Mouse (Mus musculus) midbrain, embryonic 15.5 days (tissue): ENCODE results near the gene Rapgef3. TPM values are rescaled to one million over a fixed set of nuclear protein-coding genes. Genes with fewer than 3 reads are reported as not detected.
A peak's percentile ranks its signal among the peaks of the same experiment; 100 is the strongest.

Experiments
- ATAC-seq: fragments of 200-750 bp; cut with Nextera tagmentation; replicated peaks from 2 replicates; pipeline ENCODE4 v1.8.0; 2017; ENCODE audit warnings: moderate TSS enrichment
- H3K27ac ChIP-seq: fragments of 300-500 bp; sonication (generic); 2 replicates; pipeline ENCODE4 v1.5.1; 2015; ENCODE audit warnings: mild to moderate bottlenecking, inconsistent platforms
- H3K27me3 ChIP-seq: fragments of 300-500 bp; sonication (generic); replicated peaks from 2 replicates; pipeline ENCODE4 v1.6.1; 2015; ENCODE audit warnings: inconsistent platforms
- H3K36me3 ChIP-seq: fragments of 300-500 bp; sonication (generic); replicated peaks from 2 replicates; pipeline ENCODE4 v1.6.1; 2015; ENCODE audit warnings: inconsistent platforms
- H3K4me1 ChIP-seq: fragments of 300-500 bp; sonication (generic); 2 replicates; pipeline ENCODE4 v1.6.1; 2015; ENCODE audit warnings: inconsistent platforms
- H3K4me2 ChIP-seq: fragments of 300-500 bp; sonication (generic); 2 replicates; pipeline ENCODE4 v1.6.1; 2015; ENCODE audit warnings: inconsistent platforms, mild to moderate bottlenecking, moderate library complexity
- H3K4me3 ChIP-seq: fragments of 300-500 bp; sonication (generic); 2 replicates; pipeline ENCODE4 v1.5.1; 2015; ENCODE audit warnings: mild to moderate bottlenecking, inconsistent platforms
- H3K9ac ChIP-seq: fragments of 300-500 bp; sonication (generic); 2 replicates; pipeline ENCODE4 v1.6.1; 2015; ENCODE audit warnings: mild to moderate bottlenecking, inconsistent platforms
- H3K9me3 ChIP-seq: fragments of 300-500 bp; sonication (generic); 2 replicates; pipeline ENCODE4 v1.6.1; 2016; ENCODE audit warnings: inconsistent platforms
- WGBS: fragments of 180-500 bp; shearing (Covaris S2); methylation state at CpG from one replicate; pipeline ENCODE4 v1.1.7; 2015; ENCODE audit warnings: mixed read lengths; 5-methylcytosine and 5-hydroxymethylcytosine counted together
- polyA plus RNA-seq: library from polyadenylated mRNA; unstranded; fragments of >200 nt; fragmentation: Nextera tagmentation; extraction: Ambion mirVana; gene quantifications from 2 replicates; pipeline ENCODE4 v1.2.1, GENCODE M21; 2015

Gene Rapgef3
- polyA plus RNA-seq, 1 experiment from 2014 or later = 15.4 TPM

- Histone ChIP-seq H3K36me3 (peaks cover 26% of the 10 kb centered on the region; the same call in 1 of the 2 replicates), H3K9me3 (no peaks in the 10 kb centered on the region)
Measured at GRCm38 (mm10) chr15:97808532-97808931, 40.8 kb upstream of the Rapgef3 start.

DNA sequence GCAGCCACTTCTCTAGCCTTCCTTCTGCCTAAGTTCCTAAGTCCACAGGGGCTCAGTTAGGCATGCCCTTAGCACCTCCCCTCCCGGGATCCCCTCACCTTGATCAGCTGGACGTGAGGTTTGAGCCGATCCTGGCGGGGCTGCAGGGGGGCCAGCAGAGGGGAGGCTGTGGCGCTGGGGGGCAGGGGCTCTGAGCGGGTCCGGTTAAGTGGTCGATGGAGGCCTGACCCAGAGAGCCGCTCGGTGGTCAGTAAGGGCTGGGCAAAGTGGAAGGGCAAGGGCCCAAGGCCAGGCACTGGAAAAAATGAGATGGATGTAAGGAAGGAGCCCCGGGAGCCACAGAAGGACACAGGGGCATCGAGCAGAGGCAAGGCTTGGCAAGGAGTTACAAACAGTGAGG is 40.1 kb upstream of the Rapgef3 start:
- no peak for ATAC-seq
- 80% methylated on average over 12 of the region's 12 CpGs for WGBS
- Histone ChIP-seq H3K36me3 (peaks cover 26% of the 10 kb centered on the region; the same call in 1 of the 2 replicates), H3K4me2 (no peak overlapping the region), H3K9me3 (no peaks in the 10 kb centered on the region), H3K9ac (no peak overlapping the region), H3K4me1 (peaks cover 13% of the 10 kb centered on the region; the same call in 1 of the 2 replicates), H3K4me3 (no peak overlapping the region), H3K27ac (no peak overlapping the region), H3K27me3 (no peaks in the 10 kb centered on the region)

More at GRCm38 (mm10) chr15:97808532-97808931, 40.8 kb upstream of the Rapgef3 start:
- WGBS = 90% methylated on average over 14 of the region's 14 CpGs
- no peak for ATAC-seq
- Histone ChIP-seq H3K9ac (no peak overlapping the region), H3K4me1 (peaks cover 19% of the 10 kb centered on the region), H3K4me3 (no peak overlapping the region), H3K27ac (no peak overlapping the region), H3K27me3 (no peaks in the 10 kb centered on the region), H3K4me2 (no peak overlapping the region)

GRCm38 (mm10) chr15:97802575-97802974 is 34.8 kb upstream of the Rapgef3 start:
- H3K4me1 ChIP-seq = peaks cover 33% of the 10 kb centered on the region
- H3K4me2 ChIP-seq = peak overlapping the region; percentile 37
- ATAC-seq = peak; percentile 57
- H3K27me3 ChIP-seq = no peaks in the 10 kb centered on the region
- peak overlapping the region; percentile 67 for H3K27ac ChIP-seq
- no peaks in the 10 kb centered on the region for H3K9me3 ChIP-seq
- peaks cover 14% of the 10 kb centered on the region; the same call in 1 of the 2 replicates for H3K36me3 ChIP-seq
- peak overlapping the region; percentile 24; the same call in 1 of the 2 replicates for H3K9ac ChIP-seq
- peak overlapping the region; percentile 23 for H3K4me3 ChIP-seq
- WGBS = 12% methylated on average over 13 of the region's 13 CpGs

DNA sequence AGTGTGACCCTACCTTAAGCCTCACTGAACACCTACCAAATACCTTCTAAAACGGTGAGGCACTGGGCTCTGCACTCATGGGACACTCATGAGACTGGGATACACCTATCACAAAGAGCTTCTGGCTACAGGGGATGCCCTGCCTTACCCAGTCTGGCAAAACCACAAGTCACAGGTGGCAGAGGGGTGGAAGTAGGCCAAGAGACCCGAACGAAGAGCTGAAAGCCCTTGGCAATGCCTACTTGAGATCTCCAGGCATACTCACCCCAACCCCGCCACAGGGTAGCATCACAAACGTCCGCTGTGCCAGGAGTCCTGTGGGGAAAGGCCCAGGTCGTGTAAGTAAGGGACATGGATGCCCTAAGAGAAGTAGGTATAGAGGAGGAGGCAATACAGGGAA is 34.0 kb upstream of the Rapgef3 start:
- H3K4me3 ChIP-seq = no peak overlapping the region
- H3K9ac ChIP-seq = no peak overlapping the region
- ATAC-seq = no peak
- H3K4me1 ChIP-seq = peaks cover 35% of the 10 kb centered on the region
- 76% methylated on average over 7 of the region's 7 CpGs for WGBS
- H3K9me3 ChIP-seq = no peaks in the 10 kb centered on the region
- H3K27me3 ChIP-seq = no peaks in the 10 kb centered on the region
- H3K36me3 ChIP-seq = 0 out of 2 replicates have a peak, but pooled peaks cover 6% of the 10 kb centered on the region
- peak overlapping the region; percentile 37 for H3K4me2 ChIP-seq
- H3K27ac ChIP-seq = no peak overlapping the region

DNA sequence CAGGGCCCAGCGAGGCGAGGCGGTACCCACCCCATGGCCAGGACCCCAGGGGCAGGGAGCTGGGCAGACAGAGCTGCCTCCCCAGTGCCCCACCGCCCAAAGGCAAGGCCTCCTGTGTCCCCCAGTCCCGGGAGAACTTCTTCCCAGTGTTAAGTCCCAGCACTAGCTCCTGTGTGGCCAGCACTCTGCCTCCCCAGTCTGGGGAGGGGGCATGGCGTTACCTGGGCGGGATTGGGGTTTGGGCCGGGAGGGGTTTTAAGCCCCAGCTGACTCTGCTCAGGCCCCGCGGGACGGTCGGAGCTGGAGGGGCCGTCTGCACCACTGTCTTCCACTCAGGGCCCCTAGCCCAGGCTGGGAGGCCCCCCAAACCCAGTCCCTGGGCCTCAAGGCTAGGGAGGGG is 33.1 kb upstream of the Rapgef3 start:
- 86% methylated on average over 13 of the region's 13 CpGs for WGBS
- no peak overlapping the region for H3K4me2 ChIP-seq
- H3K36me3 ChIP-seq = 0 out of 2 replicates have a peak, but pooled peaks cover 2% of the 10 kb centered on the region
- no peak overlapping the region for H3K9ac ChIP-seq
- no peak for ATAC-seq
- H3K27me3 ChIP-seq = no peaks in the 10 kb centered on the region
- H3K4me1 ChIP-seq = peaks cover 35% of the 10 kb centered on the region
- H3K27ac ChIP-seq = no peak overlapping the region
- no peak overlapping the region for H3K4me3 ChIP-seq
- H3K9me3 ChIP-seq = no peaks in the 10 kb centered on the region

GRCm38 (mm10) chr15:97799446-97799845 is 31.7 kb upstream of the Rapgef3 start:
- Histone ChIP-seq H3K36me3 (0 out of 2 replicates have a peak, but pooled peaks cover 8% of the 10 kb centered on the region), H3K27me3 (no peaks in the 10 kb centered on the region), H3K4me1 (peaks cover 35% of the 10 kb centered on the region), H3K4me3 (no peak overlapping the region), H3K27ac (no peak overlapping the region), H3K9ac (no peak overlapping the region), H3K9me3 (no peaks in the 10 kb centered on the region), H3K4me2 (no peak overlapping the region)
- WGBS = 77% methylated on average over 11 of the region's 11 CpGs
- no peak for ATAC-seq

- WGBS = 10% methylated on average over 17 of the region's 17 CpGs
- Histone ChIP-seq H3K4me1 (peaks cover 35% of the 10 kb centered on the region), H3K27ac (peak overlapping the region; percentile 70), H3K9ac (no peak overlapping the region), H3K36me3 (0 out of 2 replicates have a peak, but pooled peaks cover 13% of the 10 kb centered on the region), H3K27me3 (no peaks in the 10 kb centered on the region), H3K9me3 (no peaks in the 10 kb centered on the region), H3K4me2 (peak overlapping the region; percentile 14), H3K4me3 (no peak overlapping the region)
- ATAC-seq = peak; percentile 71
Measured at GRCm38 (mm10) chr15:97798134-97798533, 30.4 kb upstream of the Rapgef3 start.

- Histone ChIP-seq H3K27me3 (no peaks in the 10 kb centered on the region), H3K9ac (no peak overlapping the region), H3K36me3 (0 out of 2 replicates have a peak, but pooled peaks cover 11% of the 10 kb centered on the region), H3K4me2 (no peak overlapping the region), H3K4me3 (no peak overlapping the region), H3K9me3 (no peaks in the 10 kb centered on the region), H3K27ac (no peak overlapping the region), H3K4me1 (peaks cover 23% of the 10 kb centered on the region)
- no peak for ATAC-seq
- 96% methylated on average over 17 of the region's 17 CpGs for WGBS
Measured at GRCm38 (mm10) chr15:97796674-97797310, 29.0 kb upstream of the Rapgef3 start.

DNA sequence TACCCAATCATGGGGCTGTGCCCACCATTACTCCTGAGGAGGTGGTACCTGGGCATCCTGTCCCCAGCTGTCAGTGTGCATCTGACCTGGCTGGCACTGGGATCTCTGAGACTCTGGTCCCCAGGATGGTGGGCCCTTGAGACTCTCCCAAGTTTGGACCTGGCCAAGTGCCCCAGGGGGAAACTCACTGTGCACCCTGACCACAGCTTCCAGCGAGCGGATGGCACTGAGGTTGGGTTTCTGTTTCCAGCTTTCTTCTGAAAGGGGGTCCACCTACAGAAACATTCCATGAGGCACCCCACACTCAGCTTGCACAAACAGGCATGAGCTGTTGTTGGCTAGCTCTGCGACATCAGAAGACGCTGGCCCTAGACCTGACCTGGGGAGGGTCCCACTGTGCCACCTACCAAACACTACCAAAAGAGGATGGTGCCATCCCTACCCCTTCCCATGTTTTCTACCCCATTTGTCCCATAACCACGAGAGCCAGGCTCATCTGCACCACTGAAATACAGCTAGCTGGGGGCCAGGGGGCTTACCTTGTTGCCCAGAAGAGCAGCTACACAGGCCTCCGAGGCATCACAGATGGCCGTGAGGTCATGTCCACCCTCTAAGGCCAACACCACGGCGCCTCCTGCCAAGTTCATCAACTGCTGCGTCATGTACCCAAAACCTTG is 27.9 kb upstream of the Rapgef3 start:
- 96% methylated on average over 10 of the region's 10 CpGs for WGBS

GRCm38 (mm10) chr15:97794268-97794667 is 26.5 kb upstream of the Rapgef3 start:
- Histone ChIP-seq H3K9ac (no peak overlapping the region), H3K9me3 (no peaks in the 10 kb centered on the region), H3K36me3 (0 out of 2 replicates have a peak, but pooled peaks cover 11% of the 10 kb centered on the region), H3K27ac (no peak overlapping the region), H3K4me2 (no peak overlapping the region), H3K4me1 (peaks cover 16% of the 10 kb centered on the region), H3K27me3 (no peaks in the 10 kb centered on the region), H3K4me3 (no peak overlapping the region)
- no peak for ATAC-seq
- 75% methylated on average over 5 of the region's 5 CpGs for WGBS

More for the DNA sequence above, 27.9 kb upstream of the Rapgef3 start:
- Histone ChIP-seq H3K27me3 (no peaks in the 10 kb centered on the region), H3K9ac (no peak overlapping the region), H3K9me3 (no peaks in the 10 kb centered on the region), H3K4me1 (peaks cover 23% of the 10 kb centered on the region), H3K36me3 (0 out of 2 replicates have a peak, but pooled peaks cover 11% of the 10 kb centered on the region), H3K27ac (no peak overlapping the region), H3K4me2 (no peak overlapping the region), H3K4me3 (no peak overlapping the region)
- ATAC-seq = no peak

- no peaks in the 10 kb centered on the region for H3K9me3 ChIP-seq
- peaks cover 11% of the 10 kb centered on the region for H3K4me1 ChIP-seq
- no peaks in the 10 kb centered on the region for H3K27me3 ChIP-seq
- H3K4me3 ChIP-seq = no peak overlapping the region
- H3K36me3 ChIP-seq = 0 out of 2 replicates have a peak, but pooled peaks cover 11% of the 10 kb centered on the region
- H3K4me2 ChIP-seq = no peak overlapping the region
- 92% methylated on average over 18 of the region's 18 CpGs for WGBS
- no peak overlapping the region for H3K9ac ChIP-seq
- no peak overlapping the region for H3K27ac ChIP-seq
- no peak for ATAC-seq
Measured at GRCm38 (mm10) chr15:97793386-97794153, 25.8 kb upstream of the Rapgef3 start.
